Mouse (Mus musculus): Measurements from ENCODE around the gene Frmd4a.

The Frmd4a gene

DNA sequence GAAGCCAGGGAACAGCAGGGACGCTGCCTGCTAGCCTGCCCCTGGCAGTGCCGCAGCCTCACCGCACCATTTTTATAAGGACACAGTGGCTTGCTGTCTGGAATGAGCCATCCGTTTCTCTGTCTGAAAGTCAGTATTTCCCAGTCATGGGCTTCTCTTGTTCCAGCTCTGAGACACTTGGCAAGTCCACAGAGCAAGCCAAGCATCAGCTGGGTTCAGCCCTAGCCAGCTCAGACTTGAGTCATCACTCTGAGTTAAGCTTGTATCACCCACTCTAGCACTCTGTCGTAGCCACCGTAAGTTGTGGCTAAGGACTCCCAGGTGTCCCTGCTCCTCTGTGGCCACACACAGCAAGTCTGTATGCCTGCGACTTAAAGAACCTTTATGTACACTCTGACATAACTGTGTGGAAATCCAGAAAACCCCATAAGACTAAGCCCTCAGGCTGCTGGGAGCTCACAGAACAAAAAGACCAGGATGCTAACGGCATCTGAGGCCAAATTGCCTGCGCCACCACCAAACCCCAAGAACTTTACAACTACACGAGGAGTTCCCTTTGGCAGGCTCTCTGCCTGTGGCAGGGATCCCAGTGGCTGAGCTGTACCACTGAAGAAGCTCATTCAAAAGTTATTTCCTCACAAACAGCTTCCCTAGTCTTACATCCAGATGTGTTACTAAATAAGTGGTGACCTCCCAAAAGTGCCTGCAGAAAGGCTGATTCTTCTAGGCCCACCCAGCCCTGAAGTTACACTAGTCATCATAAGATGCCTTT lies 428.3 kb downstream of the Frmd4a start:
- no peak for DNase-seq (ENCODE audit: low read depth)

DNA sequence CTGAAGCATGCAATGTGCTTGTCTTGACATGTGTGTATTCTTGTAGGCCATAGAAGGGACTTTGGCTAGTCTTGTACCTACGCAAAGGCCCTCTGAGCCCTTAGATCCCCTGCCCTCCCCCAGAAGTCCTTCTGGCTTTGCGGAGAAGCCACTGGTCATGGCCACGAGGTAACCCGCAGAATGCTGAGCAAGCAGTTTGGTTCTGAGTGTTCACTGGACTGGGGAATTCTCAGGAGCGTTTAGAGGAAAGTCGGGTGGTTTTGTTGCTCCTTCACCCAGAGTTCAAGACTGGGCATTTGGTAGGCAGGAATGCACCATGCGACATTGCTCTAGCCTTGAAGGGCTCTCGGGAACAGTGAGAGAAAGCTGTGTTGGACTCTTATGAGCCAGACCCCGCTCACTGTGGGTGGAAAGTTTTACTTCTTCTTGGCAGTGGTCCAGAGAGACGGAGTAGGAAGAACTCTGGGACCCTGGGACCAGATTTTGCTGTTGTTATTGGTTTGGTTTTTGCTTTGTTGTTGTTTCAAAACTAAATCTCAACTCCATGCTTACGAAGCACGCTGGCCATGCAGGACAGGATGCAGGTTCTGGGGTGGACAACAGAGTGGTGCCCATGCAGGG lies 432.5 kb downstream of the Frmd4a start:
- DNase-seq (ENCODE audit: low read depth) = no peak

DNA sequence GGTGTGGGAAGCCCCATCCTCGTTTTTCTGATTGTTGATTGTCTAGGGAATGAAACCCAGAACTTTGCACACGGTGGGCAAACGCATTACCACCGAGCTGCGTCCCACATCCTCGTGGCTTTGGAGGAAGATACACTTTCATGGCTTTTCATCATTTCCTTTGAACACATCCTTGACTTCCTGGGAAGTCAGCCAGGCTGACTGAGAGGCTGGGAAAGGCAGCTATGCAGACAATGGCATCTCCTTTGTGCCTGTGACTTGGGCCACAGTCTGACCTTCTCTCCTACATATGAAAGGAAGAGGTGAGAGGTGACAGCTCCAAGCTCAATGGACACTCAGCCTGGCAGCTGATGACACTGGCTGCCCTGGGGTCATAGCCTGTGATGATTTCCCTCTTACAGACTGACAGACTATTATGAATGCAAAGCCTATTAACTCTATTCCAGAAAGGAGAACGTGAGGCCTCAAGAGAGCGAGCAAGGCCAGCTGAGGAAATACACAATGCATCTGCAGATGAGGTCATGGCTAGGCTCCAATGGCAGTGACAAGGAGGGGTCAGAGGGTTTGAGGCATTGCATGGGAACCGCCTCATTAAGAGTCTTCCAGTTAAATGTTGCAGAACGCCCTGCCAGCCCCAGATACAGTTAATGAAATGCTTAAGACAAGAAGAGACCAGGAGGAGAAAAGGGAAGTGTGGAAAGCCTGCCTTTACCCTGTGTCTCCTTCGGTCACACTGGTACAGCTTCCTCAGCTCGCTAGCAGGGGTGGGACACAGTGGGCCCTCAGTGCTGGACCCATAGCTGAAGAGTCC lies 435.3 kb downstream of the Frmd4a start:
- DNase-seq (ENCODE audit: low read depth) = no peak

GRCm38 (mm10) chr2:4455097-4456025 lies 437.8 kb downstream of the Frmd4a start:
- DNase-seq (ENCODE audit: low read depth) = no peak

- no peak for DNase-seq (ENCODE audit: low read depth)
Observed at GRCm38 (mm10) chr2:4460897-4461296, 443.4 kb downstream of the Frmd4a start.

DNA sequence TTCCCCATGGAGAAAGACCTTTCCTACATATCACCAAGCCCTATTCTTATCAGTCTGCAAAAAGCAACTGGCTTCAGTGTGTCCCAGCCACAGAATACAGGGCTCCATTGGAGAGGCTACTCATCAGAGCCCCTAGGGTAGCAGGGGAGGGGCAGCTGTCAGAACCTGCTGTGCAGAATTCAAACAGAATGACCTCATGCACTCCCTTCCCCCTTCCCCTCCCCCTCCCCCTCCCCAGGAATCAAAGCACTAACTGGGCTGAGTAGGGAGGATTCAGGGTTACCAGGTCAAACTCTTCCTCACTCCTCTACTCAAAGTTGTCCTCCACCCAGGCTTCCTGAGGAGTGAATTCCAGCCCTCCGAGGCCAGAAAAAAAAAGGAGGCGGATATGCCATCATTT lies 444.0 kb downstream of the Frmd4a start:
- no peak for DNase-seq (ENCODE audit: low read depth)

DNA sequence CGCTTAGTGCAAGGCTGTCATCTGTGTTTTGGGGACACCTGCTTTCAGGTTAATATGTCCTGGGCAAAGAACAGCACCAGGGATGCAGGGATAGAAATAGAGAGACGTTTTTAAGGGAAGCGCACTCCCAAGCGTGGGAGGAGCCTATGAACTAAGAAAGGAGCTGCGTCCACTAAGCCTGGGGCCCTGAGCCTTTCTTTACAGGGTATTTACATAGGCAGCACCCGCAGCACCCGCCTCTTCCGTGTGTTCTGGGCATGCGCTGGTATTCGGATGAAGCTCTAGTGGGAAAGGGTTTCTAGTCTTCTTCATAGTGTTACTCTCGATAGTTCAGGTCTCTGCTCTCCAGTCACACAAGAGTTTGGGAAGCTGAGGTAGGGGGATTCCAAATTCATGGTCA lies 445.0 kb downstream of the Frmd4a start:
- no peak for DNase-seq (ENCODE audit: low read depth)

- DNase-seq (ENCODE audit: low read depth) = no peak
Observed at GRCm38 (mm10) chr2:4466084-4466483, 448.6 kb downstream of the Frmd4a start.

DNA sequence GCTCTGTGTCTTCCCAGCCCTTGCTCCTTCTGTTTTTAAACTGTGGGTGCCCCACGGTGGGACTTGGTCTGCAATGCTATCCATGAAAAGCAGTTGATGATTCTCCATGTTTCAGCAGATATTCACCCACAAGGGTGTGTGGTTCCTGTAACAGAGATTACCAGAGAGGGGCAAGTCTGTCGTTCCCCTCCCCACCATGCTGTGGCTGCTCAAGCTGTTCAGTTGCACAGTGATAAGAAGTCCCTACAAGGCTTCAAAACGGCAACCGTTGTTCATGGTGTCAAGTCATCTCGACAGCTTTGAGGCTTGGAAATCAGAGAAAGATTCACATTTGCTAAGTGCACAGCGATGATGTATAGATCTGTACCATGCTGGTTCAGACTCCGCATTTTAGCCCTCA lies 449.8 kb downstream of the Frmd4a start:
- DNase-seq (ENCODE audit: low read depth) = no peak

- no peak for DNase-seq (ENCODE audit: low read depth)
Observed at GRCm38 (mm10) chr2:4472760-4473480, 455.4 kb downstream of the Frmd4a start.

GRCm38 (mm10) chr2:4473866-4474538 lies 456.5 kb downstream of the Frmd4a start:
- DNase-seq (ENCODE audit: low read depth) = no peak

DNA sequence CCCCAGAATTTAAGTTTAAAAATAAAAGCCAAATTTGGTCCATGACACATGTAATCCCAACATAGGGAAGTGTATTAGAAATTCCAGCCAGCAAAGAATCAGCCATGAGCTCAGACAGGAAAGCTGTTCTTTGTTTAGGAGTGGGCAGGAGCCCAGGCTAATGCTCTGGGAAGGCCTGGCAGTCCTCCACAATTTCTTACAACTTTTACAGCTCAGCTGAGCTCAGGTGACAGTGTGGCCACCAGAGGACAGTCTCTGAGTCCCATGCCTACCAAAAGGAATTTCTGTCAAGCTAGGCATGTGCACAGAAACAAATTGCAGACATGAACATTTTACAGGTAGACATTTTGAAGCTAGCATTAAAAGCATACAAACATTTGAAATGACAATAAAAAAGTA lies 457.0 kb downstream of the Frmd4a start:
- no peak for DNase-seq (ENCODE audit: low read depth)

DNA sequence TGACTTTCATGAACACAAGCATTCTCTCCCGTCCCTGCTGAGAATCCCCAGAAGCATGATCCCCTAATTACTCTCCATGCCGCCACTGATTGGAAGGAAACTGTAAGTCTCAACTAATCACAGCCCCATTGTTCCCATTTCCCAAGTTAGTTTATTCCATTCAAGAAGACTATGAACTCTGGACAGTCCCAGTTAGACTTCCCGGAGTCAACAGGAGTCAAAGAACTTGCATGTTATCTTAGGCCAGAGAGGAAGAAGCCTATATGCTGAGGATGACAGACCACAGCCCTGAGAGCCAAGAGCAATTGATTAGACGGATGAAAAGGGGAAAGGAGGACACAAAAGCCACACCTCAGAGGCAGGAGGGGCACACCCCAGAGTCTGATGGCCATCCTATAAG lies 458.5 kb downstream of the Frmd4a start:
- DNase-seq (ENCODE audit: low read depth) = no peak

DNA sequence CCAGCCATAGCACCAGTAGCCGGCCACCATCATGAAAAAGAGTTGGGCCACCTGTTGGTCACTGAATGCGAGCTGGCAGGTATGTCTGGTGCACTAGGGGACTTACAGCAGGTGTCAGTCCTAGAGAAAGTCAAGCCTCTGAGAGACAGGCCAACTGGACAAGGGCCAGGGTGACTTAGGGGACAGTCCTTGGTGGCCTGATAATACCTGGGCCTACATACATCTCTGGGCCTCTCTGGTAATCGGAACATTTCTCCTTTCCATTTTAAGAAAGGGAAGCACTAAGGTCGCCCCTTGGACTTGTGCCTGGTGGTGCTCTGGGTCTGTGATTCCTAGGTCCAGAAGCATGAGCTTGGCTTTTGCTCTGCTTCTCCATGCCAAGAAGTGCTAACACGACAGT lies 459.1 kb downstream of the Frmd4a start:
- no peak for DNase-seq (ENCODE audit: low read depth)

DNA sequence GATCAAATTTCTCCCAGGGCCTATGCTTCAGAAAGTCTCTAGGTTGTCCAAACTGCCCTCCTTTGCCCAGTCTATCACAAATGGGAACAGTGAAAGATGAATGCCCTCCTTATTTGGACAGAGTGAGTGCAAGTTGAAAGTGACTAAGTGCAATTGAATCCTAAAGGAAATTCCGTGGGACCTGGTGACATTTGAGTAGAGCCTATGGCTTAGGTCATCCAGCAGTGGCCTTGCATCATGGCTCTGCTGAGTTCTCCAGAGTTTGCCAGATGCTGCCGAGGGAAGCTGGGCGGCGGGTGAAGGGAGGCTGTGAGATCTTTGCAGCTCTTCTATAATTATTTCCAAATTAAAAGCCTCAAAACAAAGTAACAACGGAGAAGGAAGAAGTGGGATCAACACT lies 459.8 kb downstream of the Frmd4a start:
- no peak for DNase-seq (ENCODE audit: low read depth)

DNA sequence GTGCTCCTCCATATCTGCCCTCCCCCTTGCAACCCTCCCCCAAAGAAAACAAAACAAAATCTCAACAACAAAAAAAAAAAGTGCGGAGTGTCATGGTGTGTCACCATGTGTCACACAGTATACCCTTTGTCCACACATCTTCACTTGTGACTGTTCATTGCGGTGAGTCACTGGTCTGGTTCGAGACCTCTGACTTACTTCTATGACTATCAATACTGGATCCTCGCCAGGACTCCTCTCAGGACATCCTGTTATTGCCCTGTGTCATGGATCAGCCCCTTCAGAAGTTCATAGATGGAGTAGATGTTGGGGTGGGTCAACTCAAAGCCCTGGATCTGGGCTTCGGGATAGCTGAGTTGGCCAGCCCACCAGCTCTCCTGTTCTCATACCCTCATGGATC lies 462.7 kb downstream of the Frmd4a start:
- no peak for DNase-seq (ENCODE audit: low read depth)

DNA sequence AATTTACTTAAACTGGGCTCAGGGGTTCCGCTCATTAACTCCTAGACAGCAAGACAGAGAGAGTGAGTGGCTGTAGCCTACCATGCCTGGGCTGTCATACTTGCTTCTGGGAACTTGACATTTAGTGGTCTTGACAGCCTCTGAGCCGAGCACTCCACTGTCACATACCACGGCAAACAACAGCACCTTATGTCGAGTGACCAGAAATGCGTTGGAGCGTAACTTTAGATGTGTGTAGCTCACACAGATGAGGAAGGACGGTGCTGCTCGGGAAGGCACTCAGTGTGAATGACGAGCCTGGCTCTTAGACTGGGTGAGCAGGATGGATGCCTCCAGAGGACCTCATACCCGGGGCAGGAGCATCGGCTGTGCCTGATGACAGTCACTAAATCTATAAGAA lies 463.6 kb downstream of the Frmd4a start:
- no peak for DNase-seq (ENCODE audit: low read depth)

DNA sequence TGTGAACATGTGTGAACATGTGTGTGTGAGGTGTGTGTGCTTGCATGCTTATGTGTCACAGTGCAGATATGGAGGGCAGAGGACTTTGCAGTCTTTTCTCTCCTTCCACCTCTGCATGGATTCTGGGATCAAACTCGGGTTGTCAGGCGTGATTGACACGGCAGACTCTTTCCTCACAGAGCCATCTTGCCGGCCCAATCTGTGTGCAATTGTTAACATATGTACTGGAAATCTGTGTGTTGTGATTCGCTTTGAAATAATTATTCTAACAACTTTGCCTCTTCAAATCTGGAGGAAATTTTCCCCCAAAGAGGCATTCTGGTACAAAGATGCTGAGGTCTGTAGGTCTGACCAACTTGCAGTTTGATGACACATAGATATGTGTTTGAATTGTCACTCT lies 468.7 kb downstream of the Frmd4a start:
- no peak for DNase-seq (ENCODE audit: low read depth)

GRCm38 (mm10) chr2:4487280-4487679 lies 469.8 kb downstream of the Frmd4a start:
- no peak for DNase-seq (ENCODE audit: low read depth)

DNA sequence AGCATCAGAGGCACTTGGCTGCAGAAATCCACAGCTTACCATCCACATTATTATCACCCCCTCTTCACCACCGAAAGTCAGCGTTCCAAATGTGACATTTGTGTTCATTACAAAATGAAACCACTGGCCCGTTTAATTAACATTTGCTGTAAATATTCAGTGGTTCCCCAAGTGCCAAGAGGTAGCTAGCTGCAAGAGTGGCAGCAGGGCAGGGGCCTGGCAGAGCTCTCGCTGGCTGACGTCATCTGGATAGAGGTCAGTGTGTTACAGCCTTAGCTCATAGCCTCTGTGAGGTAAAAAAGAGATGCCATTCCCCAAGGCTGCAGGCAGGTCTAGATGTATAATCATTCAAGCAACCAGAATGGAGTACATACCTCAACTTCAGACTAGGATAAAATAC lies 473.3 kb downstream of the Frmd4a start:
- DNase-seq (ENCODE audit: low read depth) = no peak

Measured in induced T-regulatory cell, adult 2 months (primary cell).